Mouse (Mus musculus): ENCODE measurements around the gene Als2cr12.
"Not testable (repeated sequence)": the region's sequence is repeated elsewhere in the genome, so short reads cannot be mapped to it uniquely, and the experiment has no call there.

The Als2cr12 gene

DNA sequence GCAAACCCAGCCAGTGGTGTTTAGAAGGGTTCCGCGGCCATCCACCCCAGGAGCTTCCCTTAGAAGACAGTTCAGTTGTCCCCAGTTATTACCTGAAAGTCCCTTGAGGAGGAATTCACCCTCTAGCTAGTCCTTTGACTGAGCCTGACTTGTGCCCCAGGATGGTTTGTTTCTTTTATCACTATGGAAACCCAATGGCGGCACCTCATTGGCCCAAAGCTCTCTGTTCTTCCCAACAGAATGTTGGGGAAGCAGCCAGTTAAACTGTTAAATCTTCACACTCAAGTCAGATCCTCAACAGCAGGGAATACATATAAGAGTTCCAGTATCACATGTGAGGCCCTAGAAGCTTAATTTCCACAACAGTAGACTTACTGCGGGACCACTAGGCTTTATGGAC, at the start of gene Als2cr12:
Gene Als2cr12, minus strand, starts transcription at position 180 of the 400 bp plus-strand sequence.
- CTCF ChIA-PET, result not testable (repeated sequence)

DNA sequence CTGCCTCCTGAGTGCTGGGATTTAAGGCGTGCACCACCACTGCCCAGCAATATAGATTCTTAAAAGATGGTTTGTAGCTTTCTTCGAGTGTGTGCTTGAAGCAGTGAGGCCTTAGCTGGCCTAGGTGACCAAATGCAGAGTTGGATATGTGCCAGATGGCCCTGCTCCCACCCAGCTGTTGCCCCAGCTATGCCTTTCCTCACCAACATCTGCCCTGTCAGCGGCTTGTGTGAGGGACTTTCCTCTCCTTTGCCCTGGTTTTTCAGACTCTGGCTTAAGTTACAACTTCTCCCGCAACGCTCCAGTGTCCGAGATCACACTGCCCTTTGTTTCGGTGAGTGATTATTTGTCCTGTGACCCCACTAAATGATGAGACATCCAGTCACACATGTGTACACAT, 48.9 kb upstream of the Als2cr12 start:
- CTCF ChIA-PET, result no interaction called here

DNA sequence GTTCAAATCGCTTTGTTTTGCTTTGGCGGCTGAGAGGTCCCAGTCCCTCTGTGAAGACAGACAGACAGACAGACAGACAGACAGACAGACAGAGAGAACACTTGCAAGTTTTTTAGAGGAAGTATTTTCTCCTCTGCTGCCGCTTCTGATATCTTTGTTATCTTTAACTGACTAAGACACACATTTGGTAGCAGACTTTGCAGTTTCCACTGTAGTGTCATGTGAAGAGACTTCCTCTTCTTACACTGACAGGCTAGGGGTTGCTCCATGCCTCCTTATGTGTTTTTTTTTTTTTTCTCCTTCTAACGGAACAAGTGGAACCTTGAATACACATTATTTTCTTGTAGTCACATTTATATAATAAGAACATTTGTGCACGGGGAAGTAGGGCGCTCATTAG, 47.5 kb upstream of the Als2cr12 start:
- CTCF ChIA-PET, result no interaction called here

DNA sequence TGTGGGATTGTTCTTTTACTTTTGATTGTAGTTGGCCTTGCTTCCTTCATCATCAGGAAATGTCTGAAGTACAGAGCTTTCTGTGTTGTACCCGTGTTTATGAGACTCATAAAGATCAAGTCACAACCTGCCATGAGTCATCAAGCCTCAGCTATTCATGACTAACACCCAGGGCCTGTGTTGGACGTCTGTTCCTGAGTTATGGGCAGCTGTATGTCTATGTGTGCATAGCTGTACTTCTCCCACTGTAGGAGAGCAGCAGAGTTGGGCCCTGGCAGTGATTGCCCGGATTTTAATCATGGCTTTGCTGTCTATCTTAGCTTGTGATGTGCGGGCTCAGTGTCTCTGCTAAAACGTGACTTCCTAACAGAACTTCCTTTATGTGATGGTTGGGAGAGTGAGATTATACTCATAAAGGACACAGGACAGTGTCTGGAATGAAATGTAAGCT, 46.8 kb upstream of the Als2cr12 start:
- CTCF ChIA-PET, result no interaction called here

DNA sequence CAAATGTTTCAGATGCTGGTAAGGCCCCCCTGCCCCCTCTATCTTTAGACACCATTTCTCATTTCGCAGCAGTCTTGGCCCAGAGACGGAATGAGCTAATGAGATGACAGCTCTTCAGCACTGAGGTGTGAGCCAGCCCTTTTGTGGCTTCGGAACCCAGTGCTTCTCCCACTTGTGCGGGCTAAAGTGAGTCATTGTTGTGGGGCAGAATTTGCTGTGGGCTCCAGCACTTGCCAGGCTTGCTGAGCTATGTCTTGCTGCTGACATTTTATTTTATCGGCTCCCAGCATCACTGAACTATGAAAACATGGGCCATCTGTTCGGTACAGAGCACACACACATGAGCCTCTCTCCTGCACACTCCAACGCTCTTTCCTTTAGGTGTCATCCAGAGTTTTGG, 43.7 kb upstream of the Als2cr12 start:
- CTCF ChIA-PET, result no interaction called here

DNA sequence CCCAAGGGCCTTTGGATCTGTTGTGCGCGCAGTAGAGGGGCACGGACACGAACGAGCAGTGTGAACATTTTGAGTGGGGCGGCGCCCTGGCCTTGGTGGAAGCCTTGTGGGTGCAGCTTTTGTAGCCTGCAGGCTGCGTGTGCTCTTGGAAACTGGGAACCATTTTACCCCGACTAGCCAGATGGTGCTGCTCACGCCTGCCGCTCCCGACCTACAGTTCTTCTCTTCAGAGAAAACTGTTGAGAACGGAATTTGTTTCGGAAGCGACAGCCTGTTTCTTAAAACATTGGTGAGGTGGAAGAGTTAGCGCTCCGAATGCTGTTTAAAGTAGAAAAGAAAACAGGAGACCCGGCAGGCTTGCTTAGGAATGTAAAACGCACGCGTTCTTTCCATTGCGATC, 41.2 kb upstream of the Als2cr12 start:
- CTCF ChIA-PET, result no interaction called here

DNA sequence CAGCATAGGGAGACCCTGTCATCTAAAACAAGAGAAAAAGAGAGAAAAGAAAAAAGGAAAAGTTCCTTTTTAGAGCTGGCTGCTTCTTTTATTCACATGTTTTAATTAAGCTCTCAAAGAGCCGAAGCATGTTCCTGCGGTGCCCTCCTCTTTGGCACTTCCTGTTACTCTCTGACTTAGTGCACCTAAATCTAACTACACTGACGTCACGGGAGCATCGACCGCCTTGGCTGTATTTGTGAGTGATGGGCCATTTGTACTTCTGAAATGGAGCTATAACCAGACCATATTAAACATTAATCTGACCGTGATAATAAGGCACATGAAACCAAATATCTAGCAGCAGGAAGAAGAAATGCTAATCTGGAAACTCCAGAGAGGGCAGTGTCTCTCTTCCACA, 40.2 kb upstream of the Als2cr12 start:
- CTCF ChIA-PET, result no interaction called here

DNA sequence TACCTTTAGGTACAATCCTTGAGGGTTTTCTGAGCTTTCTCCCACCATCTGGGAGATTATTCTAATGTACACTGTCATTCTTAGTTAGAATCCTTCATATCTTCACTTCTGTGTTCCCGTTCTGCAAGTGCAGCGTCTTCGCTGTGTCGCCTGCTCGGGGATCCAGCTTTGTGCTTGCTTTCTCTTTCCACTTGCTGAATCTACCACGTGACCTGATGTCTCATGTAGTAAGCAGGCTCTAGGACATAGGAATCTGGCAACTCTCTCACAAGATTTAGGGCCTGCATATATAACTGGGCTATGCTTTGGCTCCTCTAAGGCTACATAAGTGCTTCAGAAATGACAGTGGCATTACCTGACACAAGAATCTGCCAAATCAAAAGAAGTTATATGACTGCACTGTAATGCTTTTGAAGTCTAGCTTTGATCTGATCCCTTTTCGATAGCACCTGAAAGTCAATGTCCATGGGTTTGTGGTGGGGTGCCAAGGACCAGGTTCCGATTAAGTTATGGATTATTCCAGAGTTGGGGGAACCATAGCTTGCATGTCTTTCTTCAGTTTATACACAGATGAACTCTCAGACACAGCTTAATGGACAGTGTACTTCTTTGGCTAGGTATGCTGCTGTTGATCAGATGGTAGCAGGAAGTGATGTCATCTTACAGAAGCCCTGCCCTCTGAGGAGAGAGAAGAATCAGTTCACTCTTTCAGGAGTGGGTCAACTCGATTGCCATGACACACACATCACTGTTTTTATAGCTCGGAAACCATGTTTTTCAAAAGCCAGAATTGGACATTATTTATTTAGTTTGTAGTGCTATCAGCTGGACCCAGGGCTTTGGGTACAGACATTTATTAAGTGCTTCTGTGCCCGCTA, 38.5 kb upstream of the Als2cr12 start:
- CTCF ChIA-PET, result no interaction called here

DNA sequence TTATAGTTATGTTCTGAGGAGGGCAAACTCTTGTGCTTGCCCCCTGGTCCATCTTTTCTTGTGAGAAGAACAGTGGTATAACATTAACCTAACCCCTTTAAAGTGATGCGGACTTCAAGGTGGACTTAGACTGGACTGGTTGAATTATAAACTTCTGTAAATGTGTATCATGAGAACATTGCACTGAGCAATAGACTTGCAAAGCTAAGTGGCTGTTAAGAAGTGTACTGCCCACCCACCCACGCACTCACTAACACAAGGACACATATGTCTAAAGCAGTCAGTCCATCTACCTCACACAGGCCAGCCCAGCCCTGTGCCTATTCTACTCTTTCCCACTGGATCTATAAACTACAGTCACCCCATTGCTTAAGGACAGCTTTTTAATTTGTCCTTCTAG, 37.8 kb upstream of the Als2cr12 start:
- CTCF ChIA-PET, result no interaction called here

DNA sequence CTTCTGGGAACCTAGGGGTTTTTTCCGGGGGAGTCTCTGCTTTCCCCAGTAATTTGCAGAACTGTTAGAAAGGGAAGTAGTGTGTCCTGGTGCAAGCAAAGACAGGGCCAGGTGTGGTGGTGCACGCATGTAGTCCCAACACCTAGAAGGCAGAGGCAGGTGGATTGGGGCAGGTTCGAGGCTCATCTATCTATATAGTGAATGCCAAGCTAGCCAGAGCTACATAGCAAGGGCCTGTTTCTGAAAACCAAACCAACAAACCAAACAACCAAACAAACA, 32.7 kb upstream of the Als2cr12 start:
- CTCF ChIA-PET, result no interaction called here

DNA sequence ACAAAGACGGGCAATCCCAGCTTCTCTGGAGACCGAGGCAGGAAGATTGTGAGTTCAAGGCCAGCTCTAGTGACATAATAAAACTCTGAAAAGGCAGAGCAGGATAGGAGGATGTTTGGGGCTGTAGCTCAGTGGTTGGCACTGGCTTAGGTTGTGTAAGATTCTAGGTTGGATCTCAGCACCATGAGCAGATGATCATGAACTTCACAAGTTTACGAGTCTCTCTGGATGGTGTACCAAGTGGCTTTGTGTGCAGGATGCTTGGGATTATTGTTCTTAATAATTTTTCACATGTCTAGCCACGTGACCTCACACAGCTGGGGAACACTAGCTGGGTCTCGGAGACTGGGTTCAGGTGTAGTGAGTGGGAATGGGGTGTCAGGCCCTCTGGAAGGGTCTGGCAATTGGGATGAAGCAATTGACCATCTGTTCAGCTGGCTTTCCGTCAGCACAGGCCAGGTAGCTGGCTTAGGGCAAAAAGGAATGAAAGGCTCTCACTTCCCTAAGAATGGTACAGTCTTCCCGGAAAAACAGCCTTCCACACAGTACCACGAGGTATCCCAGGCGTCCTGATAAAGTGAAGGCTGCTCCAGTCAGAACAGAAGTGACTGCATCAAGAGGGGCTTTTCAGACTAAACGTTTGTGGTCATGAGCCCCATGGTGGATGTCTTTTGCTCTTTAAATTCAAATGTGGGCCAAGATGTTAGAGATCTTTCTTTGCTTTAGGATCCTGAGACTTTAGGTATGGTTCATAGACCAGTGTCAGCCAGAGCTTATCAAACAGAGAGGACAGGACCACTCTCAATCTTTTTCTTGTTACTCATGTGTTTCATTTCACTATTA, 32.2 kb upstream of the Als2cr12 start:
- CTCF ChIA-PET, result no interaction called here

DNA sequence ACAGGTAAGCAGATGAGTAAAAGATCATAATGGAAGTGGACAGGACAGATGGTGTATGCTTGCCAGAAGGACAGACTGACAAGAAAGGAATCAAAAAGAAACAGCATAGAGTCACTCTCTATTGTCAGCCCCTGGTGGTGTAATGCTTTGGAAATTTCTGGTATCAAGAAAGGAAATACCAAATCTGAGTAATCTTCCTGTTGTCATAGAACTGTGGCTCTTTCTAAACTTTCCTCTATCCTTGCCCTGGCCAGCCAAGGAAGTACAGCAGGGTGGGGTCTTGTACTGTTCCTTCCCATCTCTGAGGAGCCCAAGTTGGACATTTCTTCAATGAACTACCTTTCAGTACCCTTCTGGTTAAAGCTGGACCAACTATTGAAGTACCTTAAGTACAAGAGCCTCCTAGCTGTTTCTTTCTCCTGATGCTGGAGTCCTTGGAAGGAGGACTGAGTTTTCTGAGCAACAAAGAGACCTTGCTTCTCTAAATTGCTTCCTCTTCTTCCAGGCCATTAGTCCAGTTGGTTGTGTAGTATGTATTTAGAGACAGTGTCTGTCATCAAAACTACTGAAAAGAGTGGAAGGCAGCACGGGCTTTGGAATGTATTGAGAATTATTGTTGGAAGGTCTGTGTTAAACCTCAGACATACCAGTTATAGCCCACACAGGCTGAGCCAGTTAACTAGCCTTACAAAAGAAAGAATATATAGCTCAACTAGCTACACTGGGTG, 31.4 kb upstream of the Als2cr12 start:
- CTCF ChIA-PET, result no interaction called here

DNA sequence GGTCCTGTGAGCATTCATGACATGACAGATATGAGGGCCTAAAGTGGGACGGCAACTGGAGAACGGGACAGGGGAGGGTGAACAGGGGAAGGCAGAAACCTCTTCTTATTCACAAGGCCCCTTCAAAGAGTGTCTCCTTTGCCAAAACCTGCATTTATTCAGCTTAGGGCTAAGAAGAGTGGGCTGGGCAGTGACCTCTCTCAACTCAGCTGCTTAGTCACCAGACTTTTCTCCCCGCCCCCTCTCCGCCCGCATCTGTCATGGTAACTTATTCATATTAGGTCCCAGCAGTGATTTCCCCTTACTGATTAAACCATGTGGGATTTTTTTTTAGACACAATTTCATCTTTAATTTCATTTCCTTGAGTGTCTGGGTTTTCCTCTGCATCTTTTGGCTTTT, 30.0 kb upstream of the Als2cr12 start:
- CTCF ChIA-PET, result no interaction called here

DNA sequence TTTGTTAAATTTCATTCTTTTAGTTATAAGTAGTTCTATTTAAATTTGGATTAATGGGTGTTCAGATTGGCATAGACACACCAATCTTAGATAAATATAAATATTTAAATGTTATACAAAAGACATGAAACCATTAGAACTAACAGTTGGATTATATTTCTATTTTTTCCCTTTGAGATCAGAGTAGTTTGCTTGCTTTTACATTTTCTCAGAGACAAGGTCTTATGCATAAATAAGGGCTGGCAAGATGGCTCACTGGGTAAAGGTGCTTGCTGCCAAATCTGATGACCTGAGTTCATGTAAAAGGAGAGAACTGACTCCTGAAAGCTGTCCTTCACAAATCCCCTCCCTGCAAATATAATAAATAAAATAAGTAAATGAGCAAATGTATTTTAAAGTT, 29.3 kb upstream of the Als2cr12 start:
- CTCF ChIA-PET, result no interaction called here

DNA sequence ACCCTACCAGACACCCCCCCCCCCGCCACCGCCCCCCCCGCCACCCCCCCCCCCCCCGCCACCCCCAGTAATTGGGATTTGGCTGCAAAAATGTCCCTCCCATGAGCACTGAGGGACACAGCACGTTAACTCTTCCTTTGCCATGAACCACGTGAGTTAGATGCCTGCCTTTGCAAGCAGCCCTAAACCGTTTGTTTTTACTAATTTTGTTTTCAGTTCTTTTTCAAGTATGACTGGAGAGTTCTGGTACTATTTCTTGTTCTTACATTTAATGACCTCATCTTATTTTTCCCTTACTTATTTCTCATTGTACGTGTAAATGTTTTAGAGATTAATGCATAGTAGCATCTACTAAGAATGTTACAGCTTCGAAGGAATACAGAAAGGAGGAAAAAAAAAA, 28.7 kb upstream of the Als2cr12 start:
- CTCF ChIA-PET, result interaction anchor here (0.8 kb wide), 1 partner anchor 58 kb away, joined by 9 read pairs; no protein-coding TSS in a partner anchor

DNA sequence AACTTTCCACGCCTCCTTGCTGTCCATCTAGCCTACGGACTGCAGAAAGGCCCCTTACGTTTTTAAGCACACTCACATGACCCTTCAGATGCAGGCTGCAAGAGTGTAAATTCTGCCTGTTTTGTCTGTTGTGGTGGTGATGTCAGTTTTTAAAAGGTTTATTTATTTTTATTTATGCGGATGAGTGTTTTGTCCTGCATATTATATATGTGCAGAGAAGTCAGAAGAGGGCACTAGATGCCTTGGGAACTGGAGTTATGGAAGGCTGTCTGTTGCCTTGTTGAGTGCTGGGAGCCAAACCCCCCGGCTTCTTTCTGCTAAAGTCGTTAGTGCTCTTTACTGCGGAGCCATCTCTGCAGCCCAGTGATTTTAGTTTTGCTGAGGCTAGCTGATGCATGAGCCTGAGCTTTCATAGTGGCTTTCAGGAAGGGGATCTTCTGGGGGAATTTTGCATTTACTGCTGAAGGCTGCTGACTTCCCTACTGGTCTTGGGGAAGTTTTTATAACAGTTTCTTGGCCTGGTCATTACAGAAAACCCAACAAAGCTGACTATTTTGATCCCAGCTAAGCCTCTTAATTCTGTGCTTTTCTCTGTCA, 28.1 kb upstream of the Als2cr12 start:
- CTCF ChIA-PET, result interaction anchor here (0.8 kb wide), 1 partner anchor 58 kb away, joined by 9 read pairs; no protein-coding TSS in a partner anchor

DNA sequence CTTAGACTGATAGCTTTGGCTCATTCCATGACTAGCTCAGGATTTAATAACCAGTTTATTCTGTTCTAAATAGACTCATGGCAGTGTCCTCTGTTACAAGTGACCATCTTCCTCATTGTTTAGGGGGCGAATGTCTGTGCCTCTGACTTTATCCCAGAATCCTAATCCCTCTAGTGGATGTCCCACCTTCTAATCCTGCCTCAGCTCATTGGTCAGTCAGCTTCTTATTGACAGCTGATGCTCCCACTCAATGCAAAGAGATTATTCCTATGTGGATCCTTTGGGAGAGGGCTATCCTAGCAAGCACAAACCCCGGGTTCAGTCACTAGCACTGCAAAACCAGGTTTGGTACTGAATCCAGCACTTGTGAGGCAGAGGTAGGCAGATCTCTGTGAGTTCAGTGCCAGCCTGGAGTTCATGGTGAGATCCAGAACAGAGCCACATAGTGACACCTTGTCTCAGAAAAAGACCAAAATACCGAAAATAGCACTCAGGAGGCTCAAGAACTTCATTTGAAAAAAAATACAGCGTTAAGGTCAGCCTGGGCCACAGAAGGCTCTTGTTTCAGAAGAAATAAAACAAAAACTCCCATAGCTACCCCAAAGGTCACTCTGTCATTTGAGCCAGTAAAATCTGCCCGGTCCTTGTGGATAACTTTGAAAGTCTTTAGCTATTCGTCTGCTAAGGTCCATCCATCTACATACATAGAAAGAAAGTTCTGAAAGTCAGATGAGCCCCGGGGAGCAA, 27.4 kb upstream of the Als2cr12 start:
- CTCF ChIA-PET, result interaction anchor here (0.5 kb wide), 2 partner anchors 69 to 140 kb away, joined by 3 read pairs; no protein-coding TSS in a partner anchor

DNA sequence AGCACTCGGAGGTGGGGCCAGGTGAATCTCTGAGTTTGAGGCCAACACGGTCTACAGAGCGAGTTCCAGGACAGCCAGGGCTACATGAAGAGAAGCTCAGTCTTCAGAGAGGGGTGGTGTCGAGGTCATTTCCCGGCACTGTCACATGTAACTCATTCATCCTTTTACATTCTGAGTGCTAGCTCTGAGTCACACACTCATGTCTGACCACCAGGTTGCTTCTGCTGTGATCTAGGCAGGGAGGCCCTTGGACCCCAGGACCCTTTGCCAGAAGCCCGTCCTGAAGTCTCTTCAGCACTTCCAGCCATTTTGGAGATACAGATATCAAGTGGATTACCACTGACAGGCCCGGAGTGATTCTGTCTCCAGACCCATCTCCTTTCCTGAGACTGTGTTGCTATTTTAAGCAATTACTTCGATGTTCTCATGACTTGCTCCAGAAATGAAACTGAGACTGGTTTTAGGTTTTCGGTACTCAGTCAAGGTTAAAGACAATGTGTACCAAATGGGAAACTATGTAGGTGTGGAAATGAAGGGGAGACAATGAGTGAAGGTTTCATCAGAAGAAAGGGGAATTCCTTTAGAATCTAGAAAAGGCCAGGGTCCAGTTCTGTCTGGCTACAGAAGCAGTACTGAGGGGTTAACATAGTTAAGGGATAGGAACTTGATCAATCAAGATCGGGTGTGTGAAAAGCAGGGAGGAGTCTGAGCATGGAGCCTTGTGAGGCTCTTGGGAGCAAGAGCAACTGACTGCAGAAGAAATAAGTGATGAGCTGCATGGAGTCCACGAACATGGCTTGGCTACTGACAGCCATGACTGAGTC, 26.5 kb upstream of the Als2cr12 start:
- CTCF ChIA-PET, result interaction anchor here (0.5 to 1.1 kb wide), 3 partner anchors 9 to 139 kb away, joined by 3 read pairs; no protein-coding TSS in a partner anchor

DNA sequence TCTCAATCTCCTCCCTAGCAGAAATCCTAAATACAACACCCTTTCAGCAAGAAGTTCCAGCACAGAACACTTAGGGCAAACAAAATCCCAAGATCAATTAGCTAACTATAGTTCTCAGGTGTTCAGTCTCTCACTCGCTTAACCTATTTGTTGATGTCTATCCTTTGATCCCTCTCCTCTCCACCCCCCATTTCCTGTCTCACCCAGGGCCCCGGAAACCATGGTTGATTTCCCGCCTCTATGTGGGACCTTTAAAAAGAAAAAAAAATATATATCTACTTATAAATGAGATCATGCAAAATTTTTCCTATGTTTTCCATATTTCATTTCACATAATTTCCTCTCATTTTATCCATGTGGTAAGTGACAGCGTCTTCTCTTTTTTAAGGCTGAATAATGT, 25.2 kb upstream of the Als2cr12 start:
- CTCF ChIA-PET, result no interaction called here

DNA sequence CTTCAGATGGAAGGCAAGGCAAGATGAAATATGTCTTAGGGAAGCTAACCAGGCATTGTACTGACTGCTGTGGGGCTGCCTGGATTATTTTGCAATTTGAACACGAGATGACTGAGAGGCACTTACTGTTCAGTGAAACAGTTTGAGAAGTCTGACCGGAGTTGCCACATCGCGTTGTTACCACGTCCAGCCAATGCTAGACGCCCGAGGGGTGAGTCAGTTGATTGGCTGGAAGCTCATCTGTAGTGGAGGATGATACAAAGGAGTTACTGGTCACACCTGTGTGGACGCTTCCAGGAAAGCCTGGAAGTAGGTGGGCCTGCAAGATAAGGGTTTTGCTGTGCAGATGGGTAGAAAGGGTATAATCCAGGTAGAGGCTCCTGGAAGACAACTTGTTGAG, 24.3 kb upstream of the Als2cr12 start:
- CTCF ChIA-PET, result no interaction called here
